Mouse (Mus musculus) bone marrow, adult 2 months (tissue): ENCODE measurements around the gene 4930505A04Rik.

Source experiments
- CTCF ChIP-seq: fragments of 200-500 bp; IDR thresholded peaks from 2 replicates; pipeline ENCODE4 v1.5.1; 2011; ENCODE audit warnings: low read length, control low read depth; ENCODE audit not compliant: control insufficient read depth, insufficient read depth
- POLR2A ChIP-seq: fragments of 200-500 bp; IDR thresholded peaks from 2 replicates; pipeline ENCODE4 v1.6.1; 2011; ENCODE audit warnings: low read depth, mild to moderate bottlenecking, control low read depth, low read length, borderline replicate concordance; ENCODE audit not compliant: control insufficient read depth

DNA sequence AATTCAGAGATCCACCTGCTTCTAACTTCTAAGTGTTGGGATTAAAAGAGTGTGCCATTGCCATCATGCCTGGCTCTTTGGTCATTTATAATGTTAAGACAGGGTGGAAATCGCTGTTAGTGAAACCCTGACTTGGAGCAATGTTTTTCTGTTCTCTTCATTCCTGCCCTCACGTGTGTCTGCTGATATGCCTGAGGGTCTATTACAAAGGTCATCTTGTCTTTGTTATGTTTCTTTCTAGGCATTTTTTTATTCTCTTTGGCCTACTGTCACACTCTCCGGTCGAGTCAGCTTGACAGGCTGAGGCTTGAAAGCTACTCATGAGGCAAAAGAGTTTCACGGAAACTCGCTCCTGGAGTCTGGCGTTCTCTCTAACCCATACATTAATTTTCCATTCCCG lies 27.9 kb downstream of the 4930505A04Rik start:
- TF ChIP-seq POLR2A = no peak
- TF ChIP-seq CTCF = no peak
